Mouse (Mus musculus) spleen, adult 2 months (tissue): Measurements from ENCODE around the gene Smarca4.

Experiments
- CTCF ChIP-seq: fragments of 200-500 bp; IDR thresholded peaks from 2 replicates; pipeline ENCODE4 v1.5.1; 2011; ENCODE audit warnings: mild to moderate bottlenecking, inconsistent platforms; ENCODE audit not compliant: insufficient read depth, insufficient read length, insufficient replicate concordance; ENCODE audit errors: extremely low read depth
- POLR2A ChIP-seq: fragments of 200-500 bp; IDR thresholded peaks from 2 replicates; pipeline ENCODE4 v1.6.1; 2011; ENCODE audit warnings: low read depth, low read length, inconsistent platforms

DNA sequence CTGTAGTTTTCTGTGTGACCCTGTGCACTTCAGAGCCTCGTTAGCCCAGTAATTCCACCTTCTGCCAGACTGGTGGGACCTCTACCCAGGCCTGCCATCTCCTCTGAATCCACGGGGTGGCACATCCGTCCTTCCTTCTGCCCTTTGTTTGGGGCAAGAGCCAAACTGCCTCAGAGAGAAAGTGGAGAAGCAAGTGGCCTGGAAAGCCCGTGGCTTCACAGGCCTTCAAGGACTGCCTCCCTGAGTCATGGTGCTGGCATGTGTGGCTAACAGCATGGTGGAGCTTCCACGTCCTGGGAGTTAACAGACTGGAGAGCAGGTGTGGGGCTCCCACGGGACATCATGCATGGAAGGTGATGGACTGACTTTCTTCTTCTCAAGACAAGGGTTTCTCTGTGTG is 135.4 kb downstream of the Smarca4 start:
- TF ChIP-seq CTCF (no peak), POLR2A (no peak)
